Comparison of ENCODE assay signal across 6 mouse cellular contexts in the genomic region with DNA sequence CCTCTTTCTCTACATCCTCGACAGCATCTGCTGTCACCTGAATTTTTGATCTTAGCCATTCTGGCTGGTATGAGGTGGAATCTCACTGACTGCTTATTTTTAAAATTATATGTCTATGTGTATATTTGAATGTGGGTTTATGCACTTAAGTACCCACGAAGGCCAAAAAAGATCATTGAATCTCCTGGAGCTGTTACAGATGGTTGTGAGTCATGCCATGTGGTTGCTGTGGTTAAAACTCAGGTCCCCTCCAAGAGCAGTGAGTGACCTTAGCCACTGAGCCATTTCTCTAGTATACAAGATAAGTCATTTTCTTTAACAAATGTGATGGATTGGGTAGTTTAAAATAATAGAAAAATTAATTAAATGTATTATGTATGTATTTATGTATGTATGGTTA. TPM values are rescaled to one million over a fixed set of nuclear protein-coding genes. Genes with fewer than 3 reads are reported as not detected.
DNase-seq lines count a peak whose midpoint lies in the region; ATAC-seq and TF ChIP-seq lines count a peak whose summit lies in the region.
"Not testable (repeated sequence)": the region's sequence is repeated elsewhere in the genome, so short reads cannot be mapped to it uniquely, and the experiment has no call there.

No protein-coding gene starts in this region.

- not testable (repeated sequence) for ATAC-seq in Patski

- not testable (repeated sequence) for H3K36me3 ChIP-seq in MEL (ENCODE audit: control insufficient read depth in 1 of 2, insufficient read depth in 2 of 2, low read length in 2 of 2); testis, adult 2 months (ENCODE audit: control insufficient read depth, insufficient read depth, low read length)

- H3K9ac ChIP-seq in MEL (ENCODE audit: control insufficient read depth, low read depth, low read length, poor library complexity, severe bottlenecking): not testable (repeated sequence)

- not testable (repeated sequence) for H3K4me3 ChIP-seq in MEL (ENCODE audit: control insufficient read depth in 1 of 2, insufficient read depth in 1 of 2, low read depth in 2 of 2, low read length in 2 of 2)
- peak overlapping the region; percentile 81 for H3K4me3 ChIP-seq in testis, adult 2 months (ENCODE audit: control insufficient read depth, low read depth, low read length)

- TF ChIP-seq RAD21 in MEL (IDR thresholded peaks at IDR 0.05; ENCODE audit: low read depth, low read length): not testable (repeated sequence)

- TF ChIP-seq EP300 in MEL (IDR thresholded peaks at IDR 0.05; ENCODE audit: low read depth in 1 of 2, low read length in 2 of 2): not testable (repeated sequence)

- H3K9me3 ChIP-seq in MEL (replicated peaks; ENCODE audit: insufficient read depth, low read length): not testable (repeated sequence)

- not testable (repeated sequence) for H3K79me2 ChIP-seq in MEL (ENCODE audit: control insufficient read depth, insufficient read depth, low read length, poor library complexity)

- H3K27ac ChIP-seq in MEL (ENCODE audit: control insufficient read depth, low read depth, low read length); testis, adult 2 months (ENCODE audit: control insufficient read depth, insufficient read depth, low read depth, low read length): not testable (repeated sequence)

- CTCF ChIA-PET in Patski (lab: Charles Lee): not testable (repeated sequence)

- POLR2A ChIA-PET in Patski (lab: Charles Lee): not testable (repeated sequence)

- not testable (repeated sequence) for TF ChIP-seq CTCF in MEL (IDR thresholded peaks at IDR 0.05 in 2 of 3, conservative IDR thresholded peaks at IDR 0.05 in 1 of 3; ENCODE audit: control insufficient read depth in 1 of 3, insufficient read depth in 1 of 3, low read depth in 2 of 3, low read length in 3 of 3, poor library complexity in 1 of 3, severe bottlenecking in 1 of 3); Patski (IDR thresholded peaks at IDR 0.05); testis, adult 2 months (IDR thresholded peaks at IDR 0.05; ENCODE audit: control insufficient read depth, insufficient read depth, insufficient replicate concordance, low read depth, low read length)

- TF ChIP-seq POLR2A in MEL (IDR thresholded peaks at IDR 0.05; ENCODE audit: control insufficient read depth in 1 of 2, insufficient read depth in 1 of 2, low read depth in 1 of 2, low read length in 2 of 2, poor library complexity in 1 of 2); testis, adult 2 months (IDR thresholded peaks at IDR 0.05; ENCODE audit: control insufficient read depth, low read depth, low read length): not testable (repeated sequence)

- in situ Hi-C loops in Patski (cut with MboI; ENCODE audit: low pct_unique_long_range_greater_than_20kb): not testable (repeated sequence)

- peak; percentile 53 for DNase-seq in 3134 (ENCODE audit: extremely low read depth, insufficient read length, low spot score)
- DNase-seq in 416B (ENCODE audit: low read depth): peak; percentile 88
- DNase-seq in MEL (ENCODE audit: low read depth, low spot score): peak; percentile 26
- peak; percentile 22 for DNase-seq in Patski (ENCODE audit: low read depth, low spot score)
- peak; percentile 49 for DNase-seq in heart, adult 11 months

- not testable (repeated sequence) for H3K27me3 ChIP-seq in MEL (ENCODE audit: control insufficient read depth in 1 of 2, insufficient read depth in 2 of 2, low read length in 2 of 2); Patski; testis, adult 2 months (ENCODE audit: control insufficient read depth, insufficient read depth, low read length)

- H3K4me1 ChIP-seq in MEL (ENCODE audit: control insufficient read depth in 1 of 2, insufficient read depth in 2 of 2, low read length in 2 of 2); testis, adult 2 months (ENCODE audit: control insufficient read depth, insufficient read depth, low read length): not testable (repeated sequence)

RNA-seq across cellular contexts. Expression of gene Pole4, which starts 25.9 kb away (rescaled TPM):
- 65.7 and 67.2 TPM in 2 replicates for total RNA-seq in MEL (2012; rRNA removed)
- polyA plus RNA-seq in MEL (2012; ENCODE audit: insufficient read depth in 1 of 2, insufficient read length in 2 of 2, low read depth in 1 of 2, low replicate concordance in 2 of 2, missing spikeins in 1 of 2): 10 to 100 TPM in 1 of 2 experiments, not detected in 1; 76.7 TPM
- 64.1 TPM for polyA plus RNA-seq in Patski (2021)
- polyA plus RNA-seq in testis, adult 2 months (2012; rRNA removed): 11.6 and 16.4 TPM in 2 replicates

Comparison
In these comparisons a context has a peak if more than half of its experiments do, and no peak if none do; other contexts are left out.
1. DNase-seq: peak in every context shown above with its lines; median percentile 88 in 416B; 53 in 3134; 49 in heart, adult 11 months; 26 in MEL; 22 in Patski.